Mouse (Mus musculus) neural tube, embryonic 12.5 days (tissue): Measurements from ENCODE around the gene Chst15. TPM values are rescaled to one million over a fixed set of nuclear protein-coding genes. Genes with fewer than 3 reads are reported as not detected.

Experiments used
- ATAC-seq: fragments of 200-750 bp; cut with Nextera tagmentation; 2 replicates; pipeline ENCODE4 v1.8.0; 2017; ENCODE audit warnings: low read depth, mild to moderate bottlenecking, moderate TSS enrichment, moderate library complexity; ENCODE audit not compliant: low FRiP score
- H3K27ac ChIP-seq: fragments of 300-500 bp; sonication (generic); 2 replicates; pipeline ENCODE4 v1.5.1; 2016
- H3K27me3 ChIP-seq: fragments of 300-500 bp; sonication (generic); replicated peaks from 2 replicates; pipeline ENCODE4 v1.6.1; 2016; ENCODE audit warnings: mild to moderate bottlenecking
- H3K36me3 ChIP-seq: fragments of 300-500 bp; sonication (generic); 2 replicates; pipeline ENCODE4 v1.6.1; 2016; ENCODE audit warnings: mild to moderate bottlenecking
- H3K4me1 ChIP-seq: fragments of 300-500 bp; sonication (generic); 2 replicates; pipeline ENCODE4 v1.6.1; 2016
- H3K4me2 ChIP-seq: fragments of 300-500 bp; sonication (generic); replicated peaks from 2 replicates; pipeline ENCODE4 v1.6.1; 2016; ENCODE audit warnings: mild to moderate bottlenecking
- H3K4me3 ChIP-seq: fragments of 300-500 bp; sonication (generic); 2 replicates; pipeline ENCODE4 v1.5.1; 2016
- H3K9ac ChIP-seq: fragments of 300-500 bp; sonication (generic); 2 replicates; pipeline ENCODE4 v1.6.1; 2016; ENCODE audit warnings: mild to moderate bottlenecking
- H3K9me3 ChIP-seq: fragments of 300-500 bp; sonication (generic); 2 replicates; pipeline ENCODE4 v1.6.1; 2016; ENCODE audit warnings: mild to moderate bottlenecking
- WGBS: fragments of 180-500 bp; shearing (Covaris S2); methylation state at CpG from one replicate; pipeline ENCODE4 v1.1.7; 2016; 5-methylcytosine and 5-hydroxymethylcytosine counted together
- polyA plus RNA-seq: library from polyadenylated mRNA; unstranded; fragments of >200 nt; fragmentation: Nextera tagmentation; extraction: Ambion mirVana; gene quantifications from 2 replicates; pipeline ENCODE4 v1.2.1, GENCODE M21; 2016

The Chst15 gene
- polyA plus RNA-seq, 1 experiment from 2014 or later = 35.7 TPM

- H3K4me1 ChIP-seq = peaks cover 20% of the 10 kb centered on the region
- WGBS = 79% methylated on average over 4 of the region's 4 CpGs
- H3K27me3 ChIP-seq = no peaks in the 10 kb centered on the region
- no peak for ATAC-seq
- no peaks in the 10 kb centered on the region for H3K9me3 ChIP-seq
- H3K4me2 ChIP-seq = no peak overlapping the region
- no peak overlapping the region for H3K4me3 ChIP-seq
- H3K36me3 ChIP-seq = peaks cover 52% of the 10 kb centered on the region
- H3K9ac ChIP-seq = no peak overlapping the region
- H3K27ac ChIP-seq = no peak overlapping the region
Observed at GRCm38 (mm10) chr7:132267721-132268498, 49.1 kb downstream of the Chst15 start.

GRCm38 (mm10) chr7:132264763-132265162 is 52.3 kb downstream of the Chst15 start:
- peaks cover 40% of the 10 kb centered on the region for H3K4me1 ChIP-seq
- peaks cover 50% of the 10 kb centered on the region for H3K36me3 ChIP-seq
- ATAC-seq = no peak
- no peak overlapping the region for H3K4me3 ChIP-seq
- no peaks in the 10 kb centered on the region for H3K27me3 ChIP-seq
- H3K27ac ChIP-seq = no peak overlapping the region
- H3K9me3 ChIP-seq = no peaks in the 10 kb centered on the region
- WGBS = 61% methylated on average over 3 of the region's 3 CpGs
- H3K4me2 ChIP-seq = no peak overlapping the region
- H3K9ac ChIP-seq = no peak overlapping the region

GRCm38 (mm10) chr7:132263186-132263585 is 53.8 kb downstream of the Chst15 start:
- peaks cover 53% of the 10 kb centered on the region for H3K4me1 ChIP-seq
- no peak overlapping the region for H3K4me2 ChIP-seq
- WGBS = 15% methylated on average over 6 of the region's 6 CpGs
- peak; percentile 87 for ATAC-seq
- no peaks in the 10 kb centered on the region for H3K9me3 ChIP-seq
- H3K9ac ChIP-seq = no peak overlapping the region
- no peak overlapping the region for H3K4me3 ChIP-seq
- H3K27me3 ChIP-seq = no peaks in the 10 kb centered on the region
- H3K27ac ChIP-seq = peak overlapping the region; percentile 72
- H3K36me3 ChIP-seq = peaks cover 40% of the 10 kb centered on the region

- H3K27ac ChIP-seq = peak overlapping the region; percentile 72
- no peak overlapping the region for H3K4me3 ChIP-seq
- no peaks in the 10 kb centered on the region for H3K27me3 ChIP-seq
- peak; percentile 76 for ATAC-seq
- H3K9me3 ChIP-seq = no peaks in the 10 kb centered on the region
- H3K36me3 ChIP-seq = peaks cover 38% of the 10 kb centered on the region
- WGBS = 10% methylated on average over 6 of the region's 6 CpGs
- H3K4me2 ChIP-seq = no peak overlapping the region
- no peak overlapping the region for H3K9ac ChIP-seq
- peaks cover 58% of the 10 kb centered on the region for H3K4me1 ChIP-seq
Observed at GRCm38 (mm10) chr7:132262696-132263095, 54.3 kb downstream of the Chst15 start.

- ATAC-seq = no peak
- Histone ChIP-seq H3K4me3 (no peak overlapping the region), H3K27ac (no peak overlapping the region), H3K9ac (no peak overlapping the region), H3K4me2 (no peak overlapping the region), H3K36me3 (peaks cover 33% of the 10 kb centered on the region), H3K4me1 (peaks cover 60% of the 10 kb centered on the region), H3K27me3 (no peaks in the 10 kb centered on the region), H3K9me3 (no peaks in the 10 kb centered on the region)
- 62% methylated on average over 3 of the region's 3 CpGs for WGBS
Observed at GRCm38 (mm10) chr7:132261885-132262284, 55.1 kb downstream of the Chst15 start.

- H3K9ac ChIP-seq = no peak overlapping the region
- H3K4me1 ChIP-seq = peaks cover 60% of the 10 kb centered on the region
- no peak for ATAC-seq
- 76% methylated on average over 5 of the region's 5 CpGs for WGBS
- H3K4me3 ChIP-seq = no peak overlapping the region
- H3K36me3 ChIP-seq = peaks cover 26% of the 10 kb centered on the region; the same call in 1 of the 2 replicates
- H3K4me2 ChIP-seq = no peak overlapping the region
- H3K9me3 ChIP-seq = no peaks in the 10 kb centered on the region
- H3K27ac ChIP-seq = no peak overlapping the region
- H3K27me3 ChIP-seq = no peaks in the 10 kb centered on the region
Observed at GRCm38 (mm10) chr7:132260632-132261031, 56.4 kb downstream of the Chst15 start.

- H3K4me1 ChIP-seq = peaks cover 58% of the 10 kb centered on the region
- H3K4me3 ChIP-seq = no peak overlapping the region
- no peak for ATAC-seq
- H3K4me2 ChIP-seq = no peak overlapping the region
- no peak overlapping the region for H3K9ac ChIP-seq
- peaks cover 17% of the 10 kb centered on the region; the same call in 1 of the 2 replicates for H3K36me3 ChIP-seq
- no peaks in the 10 kb centered on the region for H3K27me3 ChIP-seq
- H3K9me3 ChIP-seq = no peaks in the 10 kb centered on the region
- 45% methylated on average over 7 of the region's 7 CpGs for WGBS
- H3K27ac ChIP-seq = 0 out of 2 replicates have a peak overlapping the region, but pooled peaks have one; percentile 34
Observed at GRCm38 (mm10) chr7:132258817-132259216, 58.2 kb downstream of the Chst15 start.

- 48% methylated on average over 5 of the region's 5 CpGs for WGBS
Observed at GRCm38 (mm10) chr7:132258216-132258615, 58.8 kb downstream of the Chst15 start.

GRCm38 (mm10) chr7:132253513-132253912 is 63.5 kb downstream of the Chst15 start:
- no peak overlapping the region for H3K4me3 ChIP-seq
- no peaks in the 10 kb centered on the region for H3K9me3 ChIP-seq
- 90% methylated on average over 5 of the region's 5 CpGs for WGBS
- H3K4me1 ChIP-seq = peaks cover 31% of the 10 kb centered on the region
- H3K27ac ChIP-seq = no peak overlapping the region
- no peak overlapping the region for H3K9ac ChIP-seq
- ATAC-seq = no peak
- no peaks in the 10 kb centered on the region for H3K27me3 ChIP-seq
- H3K4me2 ChIP-seq = no peak overlapping the region
- H3K36me3 ChIP-seq = peaks cover 5% of the 10 kb centered on the region; the same call in 1 of the 2 replicates

More at GRCm38 (mm10) chr7:132258216-132258615, 58.8 kb downstream of the Chst15 start:
- no peaks in the 10 kb centered on the region for H3K27me3 ChIP-seq
- H3K36me3 ChIP-seq = peaks cover 17% of the 10 kb centered on the region; the same call in 1 of the 2 replicates
- peaks cover 52% of the 10 kb centered on the region for H3K4me1 ChIP-seq
- H3K4me3 ChIP-seq = no peak overlapping the region
- ATAC-seq = no peak
- no peak overlapping the region for H3K4me2 ChIP-seq
- H3K9ac ChIP-seq = no peak overlapping the region
- no peaks in the 10 kb centered on the region for H3K9me3 ChIP-seq
- no peak overlapping the region for H3K27ac ChIP-seq

- WGBS = 92% methylated on average over 4 of the region's 4 CpGs
- Histone ChIP-seq H3K27me3 (no peaks in the 10 kb centered on the region), H3K9ac (no peak overlapping the region), H3K27ac (no peak overlapping the region), H3K36me3 (peaks cover 5% of the 10 kb centered on the region; the same call in 1 of the 2 replicates), H3K9me3 (no peaks in the 10 kb centered on the region), H3K4me1 (peaks cover 31% of the 10 kb centered on the region), H3K4me3 (no peak overlapping the region), H3K4me2 (no peak overlapping the region)
- no peak for ATAC-seq
Observed at GRCm38 (mm10) chr7:132253078-132253477, 64.0 kb downstream of the Chst15 start.

GRCm38 (mm10) chr7:132249563-132250119 is 67.4 kb downstream of the Chst15 start:
- peaks cover 40% of the 10 kb centered on the region for H3K4me1 ChIP-seq

GRCm38 (mm10) chr7:132247567-132247966 is 69.5 kb downstream of the Chst15 start:
- WGBS = 4% methylated on average over 11 of the region's 11 CpGs
- peaks cover 32% of the 10 kb centered on the region for H3K36me3 ChIP-seq
- peak overlapping the region; percentile 81 for H3K27ac ChIP-seq
- H3K27me3 ChIP-seq = no peaks in the 10 kb centered on the region
- peak; percentile 97 for ATAC-seq
- H3K4me3 ChIP-seq = no peak overlapping the region
- H3K9ac ChIP-seq = 0 out of 2 replicates have a peak overlapping the region, but pooled peaks have one; percentile 21
- H3K4me2 ChIP-seq = peak overlapping the region; percentile 12
- H3K9me3 ChIP-seq = no peaks in the 10 kb centered on the region
- H3K4me1 ChIP-seq = peaks cover 38% of the 10 kb centered on the region

More at GRCm38 (mm10) chr7:132249563-132250119, 67.4 kb downstream of the Chst15 start:
- Histone ChIP-seq H3K27me3 (no peaks in the 10 kb centered on the region), H3K4me3 (no peak overlapping the region), H3K9me3 (no peaks in the 10 kb centered on the region), H3K36me3 (peaks cover 13% of the 10 kb centered on the region), H3K4me2 (no peak overlapping the region), H3K27ac (no peak overlapping the region), H3K9ac (no peak overlapping the region)
- 64% methylated on average over 10 of the region's 10 CpGs for WGBS
- no peak for ATAC-seq
